Mouse (Mus musculus): Measurements from ENCODE around the gene Chsy1.
"Not testable (repeated sequence)": the region's sequence is repeated elsewhere in the genome, so short reads cannot be mapped to it uniquely, and the experiment has no call there.

Chsy1 gene

GRCm38 (mm10) chr7:66169476-66169875, 60.2 kb downstream of the Chsy1 start:
- no peak for ATAC-seq (ENCODE audit: insufficient number of reproducible peaks, low FRiP score, low TSS enrichment)

DNA sequence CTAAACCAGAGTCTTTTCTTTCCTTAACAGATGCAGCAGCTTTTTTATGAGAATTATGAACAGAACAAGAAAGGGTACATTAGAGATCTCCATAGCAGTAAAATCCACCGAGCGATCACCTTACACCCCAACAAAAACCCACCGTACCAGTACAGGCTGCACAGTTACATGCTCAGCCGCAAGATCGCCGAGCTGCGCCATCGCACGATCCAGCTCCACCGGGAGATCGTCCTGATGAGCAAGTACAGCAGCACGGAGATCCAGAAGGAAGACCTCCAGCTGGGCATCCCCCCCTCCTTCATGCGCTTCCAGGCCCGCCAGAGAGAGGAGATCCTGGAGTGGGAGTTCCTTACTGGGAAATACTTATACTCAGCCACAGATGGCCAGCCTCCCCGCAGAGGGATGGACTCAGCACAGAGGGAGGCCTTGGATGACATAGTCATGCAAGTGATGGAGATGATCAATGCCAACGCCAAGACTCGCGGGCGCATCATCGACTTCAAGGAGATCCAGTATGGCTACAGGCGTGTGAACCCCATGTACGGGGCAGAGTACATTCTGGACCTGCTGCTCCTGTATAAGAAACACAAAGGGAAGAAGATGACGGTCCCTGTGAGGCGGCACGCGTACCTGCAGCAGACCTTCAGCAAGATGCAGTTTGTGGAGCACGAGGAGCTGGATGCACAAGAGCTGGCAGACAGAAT, 61.6 kb downstream of the Chsy1 start:
- no peak for ATAC-seq (ENCODE audit: insufficient number of reproducible peaks, low FRiP score, low TSS enrichment)

DNA sequence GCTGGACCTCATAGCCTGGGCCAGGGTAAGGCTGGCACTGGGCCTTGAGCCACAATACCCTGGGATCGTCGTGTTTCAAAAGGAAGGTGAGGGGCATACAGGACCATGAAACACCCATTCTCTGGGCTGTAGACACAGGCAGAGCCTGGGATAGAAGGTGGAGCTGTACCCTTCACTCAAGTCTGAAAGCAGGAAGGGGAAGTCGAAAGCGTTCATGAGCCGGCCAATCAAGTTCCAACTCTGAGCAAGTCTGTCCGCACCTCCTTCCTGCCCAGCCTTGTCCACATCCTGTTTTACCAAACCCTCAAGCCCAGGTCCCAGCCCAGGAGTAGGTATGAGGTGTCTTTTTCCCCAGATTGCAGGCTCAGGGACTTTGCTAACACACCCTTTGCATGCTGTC, 66.4 kb downstream of the Chsy1 start:
- no peak for ATAC-seq (ENCODE audit: insufficient number of reproducible peaks, low FRiP score, low TSS enrichment)

DNA sequence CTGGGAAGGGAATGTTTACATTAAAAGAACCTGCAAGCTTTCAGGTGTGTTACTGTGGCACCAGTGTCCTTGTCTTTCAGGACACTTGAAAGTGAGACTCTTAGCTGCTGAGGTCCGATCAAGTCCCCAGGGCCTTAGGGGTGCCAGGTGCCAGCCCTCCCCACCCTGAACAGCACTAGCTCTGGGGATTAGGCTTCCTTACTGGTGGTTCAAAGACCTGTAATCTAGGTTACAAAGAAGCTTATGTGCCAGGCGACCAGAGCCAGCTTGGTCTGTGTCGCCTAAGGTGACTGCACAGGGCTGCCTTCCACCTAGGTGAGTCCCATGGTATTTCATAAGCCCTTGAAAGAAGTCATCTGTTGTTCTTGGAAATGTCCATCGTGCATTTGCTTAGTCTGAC, 66.9 kb downstream of the Chsy1 start:
- ATAC-seq (ENCODE audit: insufficient number of reproducible peaks, low FRiP score, low TSS enrichment), result no peak

- ATAC-seq (ENCODE audit: insufficient number of reproducible peaks, low FRiP score, low TSS enrichment), result no peak
These were observed 67.6 kb downstream of the Chsy1 start for GRCm38 (mm10) chr7:66176929-66177328.

DNA sequence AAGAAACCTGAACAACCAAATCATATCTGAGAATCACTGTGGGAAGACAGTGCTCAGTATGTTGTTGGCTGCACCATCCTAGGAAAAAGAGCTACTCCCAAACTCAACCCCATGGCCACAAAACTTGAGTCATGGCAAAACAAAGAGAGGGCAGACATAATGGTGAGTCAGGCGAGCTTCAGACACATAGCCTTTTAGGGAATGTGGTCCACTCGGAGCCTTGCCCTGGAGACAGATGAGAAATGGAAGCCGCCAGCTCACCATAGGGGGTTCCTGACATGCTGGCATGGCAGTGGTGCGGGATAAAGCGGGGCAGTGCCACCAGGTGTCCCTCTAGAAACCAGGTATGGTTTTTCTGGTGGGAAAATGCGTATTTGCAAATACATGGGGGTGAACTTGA, 68.8 kb downstream of the Chsy1 start:
- ATAC-seq (ENCODE audit: insufficient number of reproducible peaks, low FRiP score, low TSS enrichment), result no peak

GRCm38 (mm10) chr7:66179120-66179581, 69.8 kb downstream of the Chsy1 start:
- no peak for ATAC-seq (ENCODE audit: insufficient number of reproducible peaks, low FRiP score, low TSS enrichment)

- no peak for ATAC-seq (ENCODE audit: insufficient number of reproducible peaks, low FRiP score, low TSS enrichment)
These were observed 70.4 kb downstream of the Chsy1 start for GRCm38 (mm10) chr7:66179711-66180110.

GRCm38 (mm10) chr7:66180260-66180659, 70.9 kb downstream of the Chsy1 start:
- no peak for ATAC-seq (ENCODE audit: insufficient number of reproducible peaks, low FRiP score, low TSS enrichment)

GRCm38 (mm10) chr7:66180711-66181365, 71.5 kb downstream of the Chsy1 start:
- ATAC-seq (ENCODE audit: insufficient number of reproducible peaks, low FRiP score, low TSS enrichment), result no peak

DNA sequence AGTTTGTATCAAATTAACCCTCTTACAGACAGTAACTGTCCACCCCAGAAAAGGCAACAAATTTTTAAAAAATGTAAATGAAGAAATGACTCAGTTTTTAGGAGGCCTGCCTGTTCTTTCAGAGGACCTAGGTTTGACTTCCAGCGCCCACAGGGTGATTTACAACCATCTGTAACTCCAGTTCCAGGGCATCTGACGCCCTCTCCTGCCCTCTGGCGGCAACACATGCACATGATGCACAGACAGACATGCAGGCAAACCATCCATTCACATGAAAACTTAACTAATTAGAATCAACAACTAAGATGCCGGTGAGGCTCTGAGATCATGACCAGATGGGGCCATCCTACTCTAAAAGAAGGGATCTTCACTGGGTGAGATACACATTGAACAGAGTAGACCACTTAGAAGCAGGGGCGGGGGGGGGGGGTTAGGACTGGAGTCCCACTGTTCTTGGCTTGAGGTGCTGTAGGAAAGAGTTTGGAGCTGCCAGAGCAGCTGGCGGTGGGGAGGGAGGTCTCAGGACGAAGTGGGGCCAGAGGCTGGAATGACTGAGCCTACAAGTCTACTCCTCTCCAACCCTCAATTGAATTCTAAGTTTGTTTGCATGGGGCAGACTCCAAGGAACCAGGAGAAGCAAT, 72.9 kb downstream of the Chsy1 start:
- no peak for ATAC-seq (ENCODE audit: insufficient number of reproducible peaks, low FRiP score, low TSS enrichment)

DNA sequence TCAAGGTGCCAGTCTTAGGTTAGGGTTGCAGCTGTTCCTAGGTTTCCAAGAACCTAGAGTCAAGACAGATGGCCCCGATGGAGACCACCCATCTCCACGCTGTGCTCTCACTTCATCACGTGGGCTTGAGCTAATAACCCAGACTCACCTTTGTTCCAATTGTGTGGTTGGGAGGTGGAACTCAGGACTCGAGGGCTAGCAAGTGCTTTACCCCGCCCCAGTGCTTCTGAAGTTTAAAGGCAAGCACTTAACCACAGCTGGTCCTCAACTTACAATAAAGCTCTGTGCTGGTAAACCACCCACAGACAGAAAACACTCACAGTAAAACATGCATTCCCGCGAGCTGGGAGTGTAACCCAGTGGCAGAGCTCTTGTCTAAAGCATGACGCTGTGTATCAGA, 74.1 kb downstream of the Chsy1 start:
- no peak for ATAC-seq (ENCODE audit: insufficient number of reproducible peaks, low FRiP score, low TSS enrichment)

DNA sequence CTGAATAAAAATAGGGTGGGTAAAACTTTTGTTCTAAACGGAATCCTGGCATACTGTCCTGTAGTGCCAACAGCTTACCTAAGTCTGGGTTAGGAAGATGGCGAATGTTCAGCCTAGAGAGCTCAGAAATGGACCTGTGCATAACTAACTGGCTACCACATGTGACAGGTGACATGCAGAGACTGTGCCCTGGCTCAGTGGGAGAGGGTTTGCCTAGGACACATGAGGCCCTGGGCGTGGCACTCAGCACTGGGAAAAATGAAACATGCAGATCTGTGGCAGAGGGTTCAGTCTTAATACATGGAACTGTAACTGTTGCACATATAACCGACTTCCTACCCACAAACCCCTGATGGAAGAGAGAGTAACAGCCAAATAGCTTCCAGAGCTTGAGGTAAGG, 74.7 kb downstream of the Chsy1 start:
- ATAC-seq (ENCODE audit: insufficient number of reproducible peaks, low FRiP score, low TSS enrichment), result no peak

- ATAC-seq (ENCODE audit: insufficient number of reproducible peaks, low FRiP score, low TSS enrichment), result no peak
These were observed 76.1 kb downstream of the Chsy1 start for GRCm38 (mm10) chr7:66185370-66185769.

DNA sequence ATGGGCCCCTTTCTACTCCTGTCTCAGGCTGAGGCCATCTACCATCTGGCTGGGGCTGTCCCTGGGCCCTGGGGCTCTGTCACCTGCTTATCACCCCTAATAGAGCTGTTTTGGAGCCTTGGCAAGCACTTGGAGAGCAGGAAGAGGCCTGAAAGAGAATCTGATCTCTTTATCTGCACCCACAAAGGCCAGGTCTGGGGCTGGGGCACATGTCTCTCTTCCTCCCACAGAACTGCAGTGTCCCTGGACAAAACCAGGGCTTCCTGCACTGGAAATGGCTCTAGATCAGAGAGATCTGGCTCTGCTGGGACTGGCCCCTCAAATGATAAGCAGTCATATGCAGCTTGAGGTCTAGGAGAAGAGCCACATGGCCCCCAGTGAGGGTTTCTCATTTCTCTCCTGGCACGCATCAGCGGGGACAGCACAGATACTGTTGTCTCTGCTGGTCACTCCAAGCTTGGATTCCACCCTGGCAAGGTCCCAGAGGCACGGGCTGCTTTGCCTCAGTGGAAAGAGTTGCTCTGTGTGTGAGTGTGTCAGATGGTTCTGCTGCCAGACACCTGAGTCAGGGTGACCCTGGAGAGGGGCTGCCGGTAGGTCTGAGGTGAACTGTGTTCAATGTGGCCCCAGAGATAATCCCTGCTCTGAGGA, 78.4 kb downstream of the Chsy1 start:
- ATAC-seq (ENCODE audit: insufficient number of reproducible peaks, low FRiP score, low TSS enrichment), result no peak

GRCm38 (mm10) chr7:66190385-66190784, 81.1 kb downstream of the Chsy1 start:
- ATAC-seq (ENCODE audit: insufficient number of reproducible peaks, low FRiP score, low TSS enrichment), result not testable (repeated sequence)

GRCm38 (mm10) chr7:66194511-66194910, 85.2 kb downstream of the Chsy1 start:
- no peak for ATAC-seq (ENCODE audit: insufficient number of reproducible peaks, low FRiP score, low TSS enrichment)

- ATAC-seq (ENCODE audit: insufficient number of reproducible peaks, low FRiP score, low TSS enrichment), result no peak
These were observed 86.6 kb downstream of the Chsy1 start for GRCm38 (mm10) chr7:66195881-66196280.

- ATAC-seq (ENCODE audit: insufficient number of reproducible peaks, low FRiP score, low TSS enrichment), result no peak
These were observed 87.5 kb downstream of the Chsy1 start for GRCm38 (mm10) chr7:66196609-66197445.

- no peak for ATAC-seq (ENCODE audit: insufficient number of reproducible peaks, low FRiP score, low TSS enrichment)
These were observed 89.1 kb downstream of the Chsy1 start for GRCm38 (mm10) chr7:66198416-66198815.

Measured in cerebellum, adult (tissue).